8 mouse cellular contexts compared by ENCODE assay signal in the genomic region with DNA sequence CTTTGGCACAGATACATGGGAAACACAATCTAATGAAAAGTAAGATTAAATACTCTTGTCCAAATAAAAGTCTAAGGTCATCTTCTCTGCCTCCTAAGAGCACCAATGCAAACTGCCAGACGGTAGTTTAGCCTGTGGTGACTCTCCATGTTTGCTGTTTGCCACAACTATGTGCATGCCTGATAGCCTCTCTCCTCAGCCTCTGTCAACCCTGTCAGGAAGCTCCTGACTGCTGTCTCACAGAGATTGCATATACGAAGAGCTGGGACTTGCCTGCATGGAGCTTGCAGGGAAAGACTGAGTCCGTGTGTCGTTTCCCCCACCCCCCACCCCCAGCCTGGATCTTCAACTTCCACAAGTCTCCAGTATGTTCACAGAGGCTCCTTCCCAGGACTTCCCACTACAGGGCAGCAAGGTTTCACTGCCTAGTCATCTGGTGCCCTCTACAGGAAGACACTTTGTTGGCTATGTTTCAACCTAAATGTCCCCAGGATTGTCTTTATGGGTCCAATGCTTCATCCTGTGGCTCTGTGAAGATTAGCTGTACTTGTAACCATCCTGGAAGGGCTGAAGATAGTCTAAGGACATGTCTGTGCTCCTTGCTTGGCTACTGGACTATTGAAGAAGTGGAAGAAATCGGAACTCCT. TPM values are rescaled to one million over a fixed set of nuclear protein-coding genes. Genes with fewer than 3 reads are reported as not detected.
DNase-seq lines count a peak whose midpoint lies in the region; ATAC-seq and TF ChIP-seq lines count a peak whose summit lies in the region.

No protein-coding gene starts in this region.

- TF ChIP-seq CTCF in liver, adult 2 months (IDR thresholded peaks at IDR 0.05; ENCODE audit: low read depth, low read length): peak; percentile 55
- peak; percentile 2; the same call in 1 of the 2 replicates for TF ChIP-seq CTCF in embryonic fibroblast, embryonic 13.5 days (IDR thresholded peaks at IDR 0.05; ENCODE audit: borderline replicate concordance, insufficient read depth, low read length)
- peak; percentile 84 for TF ChIP-seq CTCF in lung, postnatal 0 days (IDR thresholded peaks at IDR 0.05)

- TF ChIP-seq EP300 in lung, postnatal 0 days (IDR thresholded peaks at IDR 0.05): no peak

- H3K27me3 ChIP-seq in liver, adult 2 months (ENCODE audit: control insufficient read depth, insufficient read depth, low read length): no peaks in the 10 kb centered on the region
- no peaks in the 10 kb centered on the region for H3K27me3 ChIP-seq in lung, postnatal 0 days (replicated peaks; ENCODE audit: insufficient read depth, low read length)

- H3K79me2 ChIP-seq in liver, adult 2 months (ENCODE audit: control insufficient read depth, insufficient read depth, low read length): no peaks in the 10 kb centered on the region

- H3K4me2 ChIP-seq in lung, postnatal 0 days (replicated peaks; ENCODE audit: low read depth, low read length): no peak overlapping the region

- H3K4me1 ChIP-seq in liver, adult 2 months (ENCODE audit: control insufficient read depth, insufficient read depth, low read length): peaks cover 11% of the 10 kb centered on the region; the same call in 1 of the 2 replicates
- no peaks in the 10 kb centered on the region for H3K4me1 ChIP-seq in embryonic fibroblast, embryonic 13.5 days (ENCODE audit: control insufficient read depth, insufficient read depth, low read length)
- no peaks in the 10 kb centered on the region for H3K4me1 ChIP-seq in lung, postnatal 0 days (ENCODE audit: insufficient read depth, low read depth, low read length)

- ATAC-seq in lung, postnatal 0 days: peak; percentile 59
- ATAC-seq in erythroid progenitor cell, adult 5-6 weeks (replicated peaks; ENCODE audit: low FRiP score, poor library complexity, severe bottlenecking): no peak

- no peak overlapping the region for H3K4me3 ChIP-seq in liver, adult 2 months (ENCODE audit: insufficient read depth, low read depth, low read length)
- H3K4me3 ChIP-seq in embryonic fibroblast, embryonic 13.5 days (ENCODE audit: insufficient read depth, low read length): no peak overlapping the region
- H3K4me3 ChIP-seq in lung, postnatal 0 days (ENCODE audit: low read depth, low read length): no peak overlapping the region

- H3K9me3 ChIP-seq in lung, postnatal 0 days (ENCODE audit: low read length): no peaks in the 10 kb centered on the region

- peak overlapping the region; percentile 46 for H3K9ac ChIP-seq in liver, adult 2 months (ENCODE audit: low read depth, low read length)
- no peak overlapping the region for H3K9ac ChIP-seq in lung, postnatal 0 days (replicated peaks; ENCODE audit: low read depth)

- 21% methylated on average over 5 of the region's 5 CpGs for WGBS in liver, adult 2 months
- WGBS in lung, postnatal 0 days: 33% methylated on average over 5 of the region's 5 CpGs

- peak; percentile 40 to 53 for DNase-seq in cerebellum, adult 18-20 months
- DNase-seq in cerebellum, adult 11-12 months: no peak
- peak; percentile 79 for DNase-seq in liver, adult 2 months (ENCODE audit: extremely low read depth, low read depth, low spot score)
- no peak for DNase-seq in liver
- peak; percentile 73 for DNase-seq in lung, postnatal 0 days (ENCODE audit: low spot score)
- no peak for DNase-seq in layer of hippocampus, adult 9-11 months

- H3K27ac ChIP-seq in liver, adult 2 months (replicated peaks; ENCODE audit: insufficient read depth, low read depth, low read length): peak overlapping the region; percentile 80
- H3K27ac ChIP-seq in embryonic fibroblast, embryonic 13.5 days (ENCODE audit: insufficient read depth, low read length): no peak overlapping the region
- H3K27ac ChIP-seq in lung, postnatal 0 days (ENCODE audit: low read length): no peak overlapping the region

- H3K36me3 ChIP-seq in liver, adult 2 months (ENCODE audit: control insufficient read depth, insufficient read depth, low read length): no peaks in the 10 kb centered on the region
- H3K36me3 ChIP-seq in lung, postnatal 0 days (ENCODE audit: insufficient read depth, low read length): no peaks in the 10 kb centered on the region; the same call in 1 of the 2 replicates

- TF ChIP-seq POLR2A in liver, adult 2 months (IDR thresholded peaks at IDR 0.05; ENCODE audit: extremely low read depth, insufficient read depth, low read length): no peak
- no peak for TF ChIP-seq POLR2A in embryonic fibroblast, embryonic 13.5 days (IDR thresholded peaks at IDR 0.05; ENCODE audit: low read depth, low read length)

RNA-seq across cellular contexts. Expression of gene Bhlhe41, which starts 41.6 kb away (rescaled TPM):
- total RNA-seq in liver, adult 2 months (2014; rRNA removed): 0.40 and 1.8 TPM in 2 replicates
- polyA plus RNA-seq in liver, adult 2 months (2012; rRNA removed): 0.21 and 0.32 TPM in 2 replicates
- 8.0 and 9.3 TPM in 2 replicates for polyA plus RNA-seq in embryonic fibroblast, embryonic 13.5 days (2011; ENCODE audit: insufficient read length, low read depth, missing spikeins)
- 3.1 and 4.6 TPM in 2 replicates for polyA plus RNA-seq in lung, postnatal 0 days (2015; fragmentation: Nextera tagmentation; extraction: Ambion mirVana)
- 0.42 and 1.1 TPM in 2 replicates for total RNA-seq in erythroid progenitor cell, adult 5-6 weeks (2015; ENCODE audit: low replicate concordance)
- not detected in 2 replicates for total RNA-seq in erythroid progenitor cell, adult 5-6 weeks (2017; ENCODE audit: low replicate concordance)

Comparison
In these comparisons a context has a peak if more than half of its experiments do, and no peak if none do; other contexts are left out.
1. DNase-seq: peak in cerebellum, adult 18-20 months (2 of 2), liver, adult 2 months (single experiment) and lung, postnatal 0 days (single experiment); none in cerebellum, adult 11-12 months (single experiment), liver (single experiment) and layer of hippocampus, adult 9-11 months (single experiment).
2. CTCF ChIP-seq: peak in every context shown above with its lines; median percentile 84 in lung, postnatal 0 days; 55 in liver, adult 2 months; 2 in embryonic fibroblast, embryonic 13.5 days.